Mouse (Mus musculus): ENCODE measurements around the gene Gm5538. TPM values are rescaled to one million over a fixed set of nuclear protein-coding genes. Genes with fewer than 3 reads are reported as not detected.

Gene Gm5538
- total RNA-seq (2021) = not detected
- long read RNA-seq, experiment 1 = 0 reads
- long read RNA-seq, experiment 2 = 0 reads

DNA sequence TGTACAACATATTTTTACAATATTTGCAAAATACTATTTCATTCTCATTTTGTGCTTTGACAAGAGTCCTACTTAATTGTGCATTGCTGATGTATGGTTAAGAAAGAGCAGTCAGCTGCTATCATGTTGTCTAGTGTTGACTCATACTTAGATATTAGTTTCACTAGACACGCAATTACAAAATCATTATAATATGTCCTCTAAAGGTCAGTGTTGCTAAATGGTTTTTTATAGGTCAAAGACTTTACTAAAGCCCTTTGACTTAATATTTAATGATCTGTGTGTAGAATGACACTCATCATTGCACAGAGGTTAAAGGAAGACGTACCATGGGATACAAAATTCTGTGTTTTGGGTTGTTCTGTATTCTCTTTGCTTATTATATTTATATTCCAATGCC lies at the start of gene Gm5538:
Gene Gm5538 (plus strand): TSS at position 301 of the 400 bp plus-strand sequence.
- intact Hi-C loops (cut with DNase I) = no loop called here
- no peak for DNase-seq

DNA sequence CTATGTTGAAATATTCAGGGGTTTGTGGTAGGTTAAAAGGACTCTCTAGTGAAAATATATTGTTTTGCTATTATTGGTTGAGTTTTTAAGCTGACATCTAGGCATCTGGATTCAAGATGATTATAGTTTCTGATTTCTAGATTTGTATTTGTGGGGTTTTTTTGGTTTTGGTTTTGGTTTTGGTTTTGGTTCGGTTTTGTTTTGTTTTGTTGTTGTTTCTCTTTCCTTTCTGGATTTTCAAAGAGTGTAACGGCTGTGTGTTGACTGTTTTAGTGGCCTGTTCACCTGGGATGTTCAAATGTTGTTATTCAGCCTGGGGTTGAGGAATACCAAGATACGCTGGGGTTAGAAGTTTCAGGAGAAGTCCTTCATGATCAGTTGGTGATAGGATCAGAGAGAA lies 32.2 kb upstream of the Gm5538 start:
- intact Hi-C loops (cut with DNase I) = no loop called here
- DNase-seq = no peak

DNA sequence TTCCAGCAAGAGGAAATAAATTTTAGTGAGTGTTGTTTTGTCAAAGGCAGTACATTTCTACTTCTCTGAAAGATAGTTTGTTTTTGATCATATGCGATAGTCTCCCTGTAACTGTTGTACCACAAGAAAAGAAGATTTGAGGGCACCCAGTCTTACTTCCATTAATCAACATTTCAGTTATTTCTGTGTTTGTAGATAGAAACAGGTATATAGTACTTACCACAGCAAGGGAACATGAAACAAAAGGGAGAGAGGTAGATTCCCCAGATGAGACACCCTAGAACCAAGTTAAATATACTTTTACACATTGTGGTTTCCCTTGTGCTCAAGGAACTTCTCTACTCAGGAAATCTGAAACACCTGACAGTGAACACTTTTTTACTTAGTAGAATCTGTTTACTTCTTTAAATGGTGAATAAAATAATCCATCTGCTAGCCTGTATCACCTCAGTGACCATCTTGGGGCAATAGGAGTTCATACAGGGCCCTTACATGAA lies 26.9 kb upstream of the Gm5538 start:
- intact Hi-C loops (cut with DNase I) = no loop called here

DNA sequence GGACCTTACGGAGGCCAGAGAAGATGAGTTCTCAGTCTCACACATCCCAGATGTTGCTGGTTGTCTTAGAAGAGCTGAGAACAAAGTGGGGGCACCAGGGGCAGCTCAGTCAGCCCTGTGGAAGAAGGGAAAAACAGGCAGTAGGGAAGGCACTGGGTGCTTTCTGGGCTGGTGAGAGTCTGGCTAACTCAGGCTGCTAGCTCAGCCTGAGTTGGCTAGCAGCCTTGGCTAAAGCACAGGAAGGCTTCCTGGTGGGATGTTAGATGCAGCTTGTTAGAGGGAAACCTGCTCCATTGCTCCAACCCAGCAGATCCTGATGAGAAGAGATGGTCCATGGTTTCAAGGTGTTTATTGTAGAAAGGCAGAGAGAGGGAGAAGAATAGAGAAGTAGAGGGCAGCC lies 10.3 kb downstream of the Gm5538 start:
- intact Hi-C loops (cut with DNase I) = no loop called here
- no peak for DNase-seq

More for the DNA sequence above, 26.9 kb upstream of the Gm5538 start:
- DNase-seq = no peak

DNA sequence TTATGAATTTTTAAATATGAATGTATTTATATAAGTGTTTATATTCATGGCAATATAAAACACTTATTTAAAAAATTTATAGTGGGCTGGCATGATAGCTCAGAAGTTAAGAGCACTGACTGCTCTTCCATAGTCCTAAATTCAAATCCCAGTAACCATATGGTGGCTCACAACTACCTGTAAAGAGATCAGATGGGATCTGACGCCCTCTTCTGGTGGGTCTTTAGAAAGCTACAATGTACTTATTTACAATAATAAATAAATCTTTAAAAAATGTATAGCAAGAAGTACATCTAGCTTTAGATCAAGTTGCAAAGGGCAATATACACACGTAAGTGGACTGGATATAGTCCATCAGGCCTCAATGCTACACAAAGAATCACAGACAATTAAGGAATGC lies 14.6 kb downstream of the Gm5538 start:
- DNase-seq = no peak
- intact Hi-C loops (cut with DNase I) = no loop called here

Other genes with a start within 250 kb of the Gm5538 start
- not detected for gene Gm8298, start 131.3 kb downstream of the Gm5538 start, total RNA-seq (2021)
- gene C130079G13Rik, start 195.4 kb downstream of the Gm5538 start, total RNA-seq (2021) = not detected